Mouse (Mus musculus) neutrophil, adult 65 days (primary cell): ENCODE measurements around the gene Arhgdia. TPM values are rescaled to one million over a fixed set of nuclear protein-coding genes. Genes with fewer than 3 reads are reported as not detected.

ENCODE experiments used
- total RNA-seq: library from RNA; stranded (reverse); gene quantifications from 2 replicates; pipeline ENCODE4 v1.2.4, GENCODE M21; 2023

The Arhgdia gene
- 428 and 459 TPM in 2 replicates for total RNA-seq

GRCm38 (mm10) chr11:120581490-120582267, at the start of gene Arhgdia:
Gene Arhgdia (minus strand): TSS chr11:120581624.

GRCm38 (mm10) chr11:120625152-120625775, 43.8 kb upstream of the Arhgdia start, which contains the start of gene Sirt7:
Gene Sirt7 (minus strand): TSS chr11:120625240.

GRCm38 (mm10) chr11:120617519-120618112, 36.2 kb upstream of the Arhgdia start, which contains the start of gene Pcyt2:
Gene Pcyt2 (minus strand): TSS chr11:120617936.

GRCm38 (mm10) chr11:120608241-120609034, 27.0 kb upstream of the Arhgdia start, which contains the start of gene Npb:
Gene Npb (plus strand): TSS chr11:120608477.

GRCm38 (mm10) chr11:120598283-120598989, 17.0 kb upstream of the Arhgdia start, which contains the start of the genes Alyref and Anapc11:
Gene Alyref (minus strand): TSS chr11:120598365.
Gene Anapc11 (plus strand): TSS chr11:120598421.

GRCm38 (mm10) chr11:120572752-120573584, 8.5 kb downstream of the Arhgdia start, which contains the start of gene P4hb:
Gene P4hb (minus strand): TSS chr11:120573253.

GRCm38 (mm10) chr11:120550810-120551440, 30.5 kb downstream of the Arhgdia start, which contains the start of gene Ppp1r27:
Gene Ppp1r27 (minus strand): TSS chr11:120551132.

GRCm38 (mm10) chr11:120549168-120549945, 32.1 kb downstream of the Arhgdia start, which contains the start of gene Mcrip1:
Gene Mcrip1 (minus strand): TSS chr11:120549727.

GRCm38 (mm10) chr11:120530085-120530964, 51.1 kb downstream of the Arhgdia start, which contains the start of gene Gcgr:
Gene Gcgr (plus strand): TSS chr11:120530699.

Other genes starting within 250 kb of the Arhgdia start
- gene Actg1, start 233.1 kb downstream of the Arhgdia start, total RNA-seq, result 3,631 and 3,848 TPM in 2 replicates
- gene Fscn2, start 220.1 kb downstream of the Arhgdia start, total RNA-seq, result not detected in 2 replicates
- gene Faap100, start 202.9 kb downstream of the Arhgdia start, total RNA-seq, result 12.8 and 19.4 TPM in 2 replicates
- 36.9 and 53.5 TPM in 2 replicates for gene Nploc4, start 143.9 kb downstream of the Arhgdia start, total RNA-seq
- gene Tspan10, start 139.0 kb downstream of the Arhgdia start, total RNA-seq, result 0.84 TPM in 1 of 2 replicates, not detected in the other
- gene Pde6g, start 128.1 kb downstream of the Arhgdia start, total RNA-seq, result not detected in 2 replicates
- 2.0 and 4.8 TPM in 2 replicates for gene Oxld1, start 123.6 kb downstream of the Arhgdia start, total RNA-seq
- gene Ccdc137, start 123.5 kb downstream of the Arhgdia start, total RNA-seq, result 7.4 and 8.1 TPM in 2 replicates
- 5.6 and 7.2 TPM in 2 replicates for gene Arl16, start 114.0 kb downstream of the Arhgdia start, total RNA-seq
- gene Mrpl12, start 97.0 kb downstream of the Arhgdia start, total RNA-seq, result 12.8 and 16.8 TPM in 2 replicates
- 11.2 and 13.4 TPM in 2 replicates for gene Slc25a10, start 89.8 kb downstream of the Arhgdia start, total RNA-seq
- gene Gcgr, start 50.9 kb downstream of the Arhgdia start, total RNA-seq, result not detected in 2 replicates
- 28.8 and 31.9 TPM in 2 replicates for gene Mcrip1, start 31.9 kb downstream of the Arhgdia start, total RNA-seq
- not detected in 2 replicates for gene Ppp1r27, start 30.5 kb downstream of the Arhgdia start, total RNA-seq
- gene P4hb, start 8.4 kb downstream of the Arhgdia start, total RNA-seq, result 245 and 272 TPM in 2 replicates
- 116 and 122 TPM in 2 replicates for gene Alyref, start 16.7 kb upstream of the Arhgdia start, total RNA-seq
- gene Anapc11, start 16.8 kb upstream of the Arhgdia start, total RNA-seq, result 36.8 and 40.0 TPM in 2 replicates
- 1.5 TPM in 1 of 2 replicates, not detected in the other for gene Npb, start 26.9 kb upstream of the Arhgdia start, total RNA-seq
- gene Pcyt2, start 36.3 kb upstream of the Arhgdia start, total RNA-seq, result 28.9 and 43.8 TPM in 2 replicates
- gene Sirt7, start 43.6 kb upstream of the Arhgdia start, total RNA-seq, result 114 and 133 TPM in 2 replicates
- 122 and 149 TPM in 2 replicates for gene Mafg, start 52.0 kb upstream of the Arhgdia start, total RNA-seq
- 1.4 and 1.5 TPM in 2 replicates for gene Pycr1, start 62.1 kb upstream of the Arhgdia start, total RNA-seq
- gene Myadml2, start 66.5 kb upstream of the Arhgdia start, total RNA-seq, result not detected in 2 replicates
- gene Notum, start 79.6 kb upstream of the Arhgdia start, total RNA-seq, result not detected in 2 replicates
- 82.0 and 103 TPM in 2 replicates for gene Aspscr1, start 91.3 kb upstream of the Arhgdia start, total RNA-seq
- gene Cenpx, start 132.1 kb upstream of the Arhgdia start, total RNA-seq, result 30.2 and 33.5 TPM in 2 replicates
- 9.1 and 10.4 TPM in 2 replicates for gene Lrrc45, start 132.3 kb upstream of the Arhgdia start, total RNA-seq
- 0.88 and 1.2 TPM in 2 replicates for gene Rac3, start 139.8 kb upstream of the Arhgdia start, total RNA-seq
- gene Dcxr, start 145.7 kb upstream of the Arhgdia start, total RNA-seq, result 5.6 and 6.1 TPM in 2 replicates
- 2.3 and 2.9 TPM in 2 replicates for gene Cbr2, start 150.5 kb upstream of the Arhgdia start, total RNA-seq
- gene Hmga1b, start 181.2 kb upstream of the Arhgdia start, total RNA-seq, result 36.2 and 41.5 TPM in 2 replicates
- gene Rfng, start 202.6 kb upstream of the Arhgdia start, total RNA-seq, result 12.0 and 12.2 TPM in 2 replicates
- 34.8 and 43.3 TPM in 2 replicates for gene Gps1, start 202.6 kb upstream of the Arhgdia start, total RNA-seq
- 23.4 and 32.1 TPM in 2 replicates for gene Dus1l, start 214.8 kb upstream of the Arhgdia start, total RNA-seq
- gene Fasn, start 242.9 kb upstream of the Arhgdia start, total RNA-seq, result 18.5 and 25.7 TPM in 2 replicates